Mouse (Mus musculus): ENCODE results near the gene 1110032A03Rik. TPM values are rescaled to one million over a fixed set of nuclear protein-coding genes. Genes with fewer than 3 reads are reported as not detected.

The 1110032A03Rik gene
- polyA plus RNA-seq, 1 experiment from 2014 or later, result 35.6 TPM

Other genes with a start within 250 kb of the 1110032A03Rik start
- gene Pts, start 246.8 kb downstream of the 1110032A03Rik start, polyA plus RNA-seq (2015; fragmentation: Nextera tagmentation; extraction: Ambion mirVana), result 79.4 and 87.9 TPM in 2 replicates
- gene Il18, start 220.7 kb downstream of the 1110032A03Rik start, polyA plus RNA-seq (2015; fragmentation: Nextera tagmentation; extraction: Ambion mirVana), result 5.1 TPM in 2 replicates
- gene Bco2, start 220.3 kb downstream of the 1110032A03Rik start, polyA plus RNA-seq (2015; fragmentation: Nextera tagmentation; extraction: Ambion mirVana), result 0.15 and 0.40 TPM in 2 replicates
- 0.26 TPM in 1 of 2 replicates, not detected in the other for gene Tex12, start 214.2 kb downstream of the 1110032A03Rik start, polyA plus RNA-seq (2015; fragmentation: Nextera tagmentation; extraction: Ambion mirVana)
- 241 and 249 TPM in 2 replicates for gene Sdhd, start 171.7 kb downstream of the 1110032A03Rik start, polyA plus RNA-seq (2015; fragmentation: Nextera tagmentation; extraction: Ambion mirVana)
- 286 and 288 TPM in 2 replicates for gene Timm8b, start 171.6 kb downstream of the 1110032A03Rik start, polyA plus RNA-seq (2015; fragmentation: Nextera tagmentation; extraction: Ambion mirVana)
- 2.7 and 3.7 TPM in 2 replicates for gene Pih1d2, start 158.2 kb downstream of the 1110032A03Rik start, polyA plus RNA-seq (2015; fragmentation: Nextera tagmentation; extraction: Ambion mirVana)
- gene Nkapd1, start 158.1 kb downstream of the 1110032A03Rik start, polyA plus RNA-seq (2015; fragmentation: Nextera tagmentation; extraction: Ambion mirVana), result 28.6 and 30.1 TPM in 2 replicates
- gene Dlat, start 115.7 kb downstream of the 1110032A03Rik start, polyA plus RNA-seq (2015; fragmentation: Nextera tagmentation; extraction: Ambion mirVana), result 38.0 and 42.4 TPM in 2 replicates
- 22.6 and 23.3 TPM in 2 replicates for gene Dixdc1, start 36.0 kb downstream of the 1110032A03Rik start, polyA plus RNA-seq (2015; fragmentation: Nextera tagmentation; extraction: Ambion mirVana)
- gene 2310030G06Rik, start 29.0 kb downstream of the 1110032A03Rik start, polyA plus RNA-seq (2015; fragmentation: Nextera tagmentation; extraction: Ambion mirVana), result 6.0 and 6.7 TPM in 2 replicates
- gene Cryab, start 24.2 kb downstream of the 1110032A03Rik start, polyA plus RNA-seq (2015; fragmentation: Nextera tagmentation; extraction: Ambion mirVana), result 17.1 and 21.3 TPM in 2 replicates
- gene Hspb2, start 23.2 kb downstream of the 1110032A03Rik start, polyA plus RNA-seq (2015; fragmentation: Nextera tagmentation; extraction: Ambion mirVana), result 4.8 and 5.7 TPM in 2 replicates
- 11.1 and 12.4 TPM in 2 replicates for gene Fdxacb1, start 7.3 kb downstream of the 1110032A03Rik start, polyA plus RNA-seq (2015; fragmentation: Nextera tagmentation; extraction: Ambion mirVana)
- gene Alg9, start 501 bp downstream of the 1110032A03Rik start, polyA plus RNA-seq (2015; fragmentation: Nextera tagmentation; extraction: Ambion mirVana), result 36.9 and 43.8 TPM in 2 replicates
- gene Ppp2r1b, start 69.8 kb upstream of the 1110032A03Rik start, polyA plus RNA-seq (2015; fragmentation: Nextera tagmentation; extraction: Ambion mirVana), result 72.2 and 75.3 TPM in 2 replicates
- gene Sik2, start 233.6 kb upstream of the 1110032A03Rik start, polyA plus RNA-seq (2015; fragmentation: Nextera tagmentation; extraction: Ambion mirVana), result 19.4 and 28.1 TPM in 2 replicates

Data from embryonic facial prominence, embryonic 13.5 days (tissue).